Mouse (Mus musculus): ENCODE measurements around the gene Krtap1-4.
"Not testable (repeated sequence)": the region's sequence is repeated elsewhere in the genome, so short reads cannot be mapped to it uniquely, and the experiment has no call there.

The Krtap1-4 gene

GRCm38 (mm10) chr11:99583245-99583704 is at the start of gene Krtap1-4:
Krtap1-4 (minus strand) TSS chr11:99583654.
- DNase-seq (ENCODE audit: inconsistent age in 2 of 2, low spot score in 1 of 2), result no peak

- no peak for DNase-seq (ENCODE audit: inconsistent age in 2 of 2, low spot score in 1 of 2)
Observed at GRCm38 (mm10) chr11:99630890-99631289, 47.4 kb upstream of the Krtap1-4 start.

GRCm38 (mm10) chr11:99628138-99628537 is 44.7 kb upstream of the Krtap1-4 start, which contains the start of gene Krtap4-1:
Krtap4-1 (minus strand) TSS chr11:99628238.
- no peak for DNase-seq (ENCODE audit: inconsistent age in 2 of 2, low spot score in 1 of 2)

GRCm38 (mm10) chr11:99620335-99620734 is 36.9 kb upstream of the Krtap1-4 start, which contains the start of gene Gm11562:
Gm11562 (minus strand) TSS chr11:99620435.
- DNase-seq (ENCODE audit: inconsistent age in 2 of 2, low spot score in 1 of 2), result no peak

- peak in 1 of 2 experiments; percentile 18 for DNase-seq (ENCODE audit: inconsistent age in 2 of 2, low spot score in 1 of 2)
Observed at GRCm38 (mm10) chr11:99614796-99615363, 31.4 kb upstream of the Krtap1-4 start, which contains the start of gene Krtap2-4. Krtap2-4 (minus strand) TSS chr11:99614846.

GRCm38 (mm10) chr11:99610089-99610488 is 26.6 kb upstream of the Krtap1-4 start, which contains the start of gene Gm11937:
Gm11937 (minus strand) TSS chr11:99610189.
- not testable (repeated sequence) for DNase-seq (ENCODE audit: inconsistent age in 2 of 2, low spot score in 1 of 2)

GRCm38 (mm10) chr11:99609126-99609525 is 25.7 kb upstream of the Krtap1-4 start:
- DNase-seq (ENCODE audit: inconsistent age in 2 of 2, low spot score in 1 of 2), result no peak

GRCm38 (mm10) chr11:99603208-99603607 is 19.8 kb upstream of the Krtap1-4 start, which contains the start of gene Gm11938:
Gm11938 (minus strand) TSS chr11:99603308.
- not testable (repeated sequence) for DNase-seq (ENCODE audit: inconsistent age in 2 of 2, low spot score in 1 of 2)

GRCm38 (mm10) chr11:99597742-99598141 is 14.3 kb upstream of the Krtap1-4 start, which contains the start of gene Krtap9-3:
Krtap9-3 (minus strand) TSS chr11:99598105.
- DNase-seq (ENCODE audit: inconsistent age in 2 of 2, low spot score in 1 of 2), result not testable (repeated sequence)

- no peak for DNase-seq (ENCODE audit: inconsistent age in 2 of 2, low spot score in 1 of 2)
Observed at GRCm38 (mm10) chr11:99590981-99591380, 7.5 kb upstream of the Krtap1-4 start, which contains the start of gene Krtap1-3. Krtap1-3 (minus strand) TSS chr11:99591339.

- DNase-seq (ENCODE audit: inconsistent age in 2 of 2, low spot score in 1 of 2), result no peak
Observed at GRCm38 (mm10) chr11:99585096-99585495, 1.6 kb upstream of the Krtap1-4 start.

- DNase-seq (ENCODE audit: inconsistent age in 2 of 2, low spot score in 1 of 2), result no peak
Observed at GRCm38 (mm10) chr11:99581564-99581963, 1.9 kb downstream of the Krtap1-4 start.

- DNase-seq (ENCODE audit: inconsistent age in 2 of 2, low spot score in 1 of 2), result no peak
Observed at GRCm38 (mm10) chr11:99581051-99581450, 2.4 kb downstream of the Krtap1-4 start.

- no peak for DNase-seq (ENCODE audit: inconsistent age in 2 of 2, low spot score in 1 of 2)
Observed at GRCm38 (mm10) chr11:99580636-99581035, 2.8 kb downstream of the Krtap1-4 start, which contains the start of gene Krtap1-5. Krtap1-5 (minus strand) TSS chr11:99581016.

- DNase-seq (ENCODE audit: inconsistent age in 2 of 2, low spot score in 1 of 2), result peak; percentile 50 to 86
Observed at GRCm38 (mm10) chr11:99574106-99574505, 9.3 kb downstream of the Krtap1-4 start.

- DNase-seq (ENCODE audit: inconsistent age in 2 of 2, low spot score in 1 of 2), result no peak
Observed at GRCm38 (mm10) chr11:99573164-99573563, 10.3 kb downstream of the Krtap1-4 start.

- DNase-seq (ENCODE audit: inconsistent age in 2 of 2, low spot score in 1 of 2), result no peak
Observed at GRCm38 (mm10) chr11:99566530-99566929, 16.9 kb downstream of the Krtap1-4 start, which contains the start of gene Krtap3-1. Krtap3-1 (minus strand) TSS chr11:99566630.

GRCm38 (mm10) chr11:99562580-99562979 is 20.9 kb downstream of the Krtap1-4 start:
- peak in 1 of 2 experiments; percentile 32 for DNase-seq (ENCODE audit: inconsistent age in 2 of 2, low spot score in 1 of 2)

- DNase-seq (ENCODE audit: inconsistent age in 2 of 2, low spot score in 1 of 2), result no peak
Observed at GRCm38 (mm10) chr11:99559366-99559765, 24.1 kb downstream of the Krtap1-4 start, which contains the start of gene Gm11939. Gm11939 (minus strand) TSS chr11:99559466.

GRCm38 (mm10) chr11:99557976-99558745 is 25.3 kb downstream of the Krtap1-4 start:
- DNase-seq (ENCODE audit: inconsistent age in 2 of 2, low spot score in 1 of 2), result no peak

- DNase-seq (ENCODE audit: inconsistent age in 2 of 2, low spot score in 1 of 2), result no peak
Observed at GRCm38 (mm10) chr11:99556753-99557152, 26.7 kb downstream of the Krtap1-4 start, which contains the start of gene Krtap3-2. Krtap3-2 (minus strand) TSS chr11:99556853.

Data from adrenal gland, adult (tissue).